Mouse (Mus musculus): ENCODE data around the gene Asic2. TPM values are rescaled to one million over a fixed set of nuclear protein-coding genes. Genes with fewer than 3 reads are reported as not detected.

The Asic2 gene
- polyA plus RNA-seq, 1 experiment from 2014 or later, result 7.7 TPM

DNA sequence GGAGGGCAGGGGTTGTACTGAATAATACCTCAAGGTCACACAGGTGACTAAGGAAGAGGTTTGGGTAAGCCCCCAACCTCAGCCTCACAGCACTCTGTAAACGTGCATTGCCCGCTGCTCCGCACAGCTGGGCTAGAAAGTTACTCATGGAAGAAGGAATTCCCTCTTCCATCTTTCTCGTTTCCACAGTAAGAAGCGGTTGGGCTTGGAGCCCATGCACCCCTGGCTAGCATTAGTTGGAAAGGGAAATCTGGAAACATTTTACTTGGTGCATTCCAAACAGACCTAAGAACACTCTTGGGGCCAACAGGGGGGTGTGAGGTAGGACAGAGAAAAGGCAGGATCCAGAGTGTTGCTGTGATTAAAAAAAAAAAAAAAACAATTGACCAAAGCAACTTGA, 203.0 kb downstream of the Asic2 start:
- peaks cover 16% of the 10 kb centered on the region for H3K4me1 ChIP-seq (replicated peaks)
- ATAC-seq (ENCODE audit: low FRiP score), result no peak
- WGBS, result 81% methylated on average over 5 of the region's 5 CpGs
- H3K27ac ChIP-seq, result no peak overlapping the region
- H3K4me2 ChIP-seq, result no peak overlapping the region
- H3K4me3 ChIP-seq, result no peak overlapping the region
- no peaks in the 10 kb centered on the region for H3K9me3 ChIP-seq
- H3K36me3 ChIP-seq, result no peaks in the 10 kb centered on the region
- no peak overlapping the region for H3K9ac ChIP-seq
- peaks cover 18% of the 10 kb centered on the region; the same call in 1 of the 2 replicates for H3K27me3 ChIP-seq

DNA sequence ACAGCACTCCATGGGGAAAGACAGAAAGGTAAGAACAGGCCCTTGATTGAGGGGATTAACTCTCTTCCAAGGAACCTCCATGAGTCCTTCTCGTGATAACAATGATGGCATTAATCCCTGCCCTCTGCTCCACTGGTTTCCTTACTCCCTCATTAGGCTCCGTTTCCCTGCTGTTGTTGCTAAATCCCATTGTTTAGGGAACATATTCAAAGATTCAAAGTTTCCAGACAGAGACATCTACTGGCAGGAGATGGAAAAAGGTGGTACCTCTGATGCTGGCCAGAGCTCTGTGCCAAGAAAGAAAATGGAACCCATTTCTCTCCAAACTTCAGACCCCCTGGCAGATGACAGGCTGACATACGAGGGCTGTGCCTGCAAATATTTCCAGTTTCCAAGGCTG, 203.5 kb downstream of the Asic2 start:
- Histone ChIP-seq H3K4me3 (no peak overlapping the region), H3K4me2 (no peak overlapping the region), H3K4me1 (replicated peaks) (peaks cover 16% of the 10 kb centered on the region), H3K27ac (no peak overlapping the region), H3K9me3 (no peaks in the 10 kb centered on the region), H3K9ac (no peak overlapping the region), H3K27me3 (peaks cover 15% of the 10 kb centered on the region; the same call in 1 of the 2 replicates), H3K36me3 (no peaks in the 10 kb centered on the region)
- ATAC-seq (ENCODE audit: low FRiP score), result no peak
- 29% methylated on average over 3 of the region's 3 CpGs for WGBS

DNA sequence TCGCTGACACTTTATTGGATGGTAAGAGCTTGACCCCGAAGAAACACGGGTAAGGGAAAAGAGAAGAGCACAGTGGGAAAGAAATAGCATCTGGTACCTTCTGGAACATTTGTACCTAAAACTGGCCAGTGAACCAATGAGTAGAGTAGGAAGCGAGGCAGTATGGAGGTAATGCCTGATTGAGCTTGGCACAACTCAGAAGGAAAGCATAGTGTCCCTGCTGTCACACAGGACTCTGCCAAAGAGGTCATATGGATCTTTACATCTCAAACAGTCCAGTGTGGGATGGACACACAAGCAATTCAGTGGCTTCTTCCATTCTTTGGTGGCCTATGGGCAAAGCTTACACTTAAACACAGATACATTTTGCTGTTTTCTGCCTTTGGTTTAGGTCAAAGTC, 211.0 kb downstream of the Asic2 start:
- Histone ChIP-seq H3K4me3 (no peak overlapping the region), H3K4me1 (replicated peaks) (no peaks in the 10 kb centered on the region), H3K9ac (no peak overlapping the region), H3K36me3 (no peaks in the 10 kb centered on the region), H3K4me2 (no peak overlapping the region), H3K27ac (no peak overlapping the region), H3K27me3 (no peaks in the 10 kb centered on the region), H3K9me3 (0 out of 2 replicates have a peak, but pooled peaks cover 8% of the 10 kb centered on the region)
- 84% methylated on average over 4 of the region's 4 CpGs for WGBS
- no peak for ATAC-seq (ENCODE audit: low FRiP score)

DNA sequence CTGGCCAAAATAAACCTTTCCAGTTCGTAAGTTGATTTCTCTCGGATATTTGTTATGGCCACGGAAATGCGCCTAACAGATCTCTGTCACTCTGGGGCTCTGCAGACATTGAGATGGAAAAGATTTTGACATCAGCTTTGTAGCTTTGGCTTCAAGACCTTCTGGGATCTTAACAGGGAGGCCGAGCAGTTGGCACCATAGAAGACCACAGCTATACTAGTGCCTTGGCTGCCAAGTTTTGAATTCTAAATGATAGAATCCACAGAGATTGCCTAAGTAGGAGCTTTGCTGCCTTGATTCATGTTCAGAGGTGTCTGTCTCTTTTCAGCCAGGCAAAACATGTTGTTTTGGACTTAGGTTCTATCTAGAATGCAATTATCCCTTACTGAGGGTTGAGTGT, 217.4 kb downstream of the Asic2 start:
- Histone ChIP-seq H3K27me3 (no peaks in the 10 kb centered on the region), H3K4me1 (replicated peaks) (no peaks in the 10 kb centered on the region), H3K27ac (no peak overlapping the region), H3K4me3 (no peak overlapping the region), H3K9ac (no peak overlapping the region), H3K36me3 (no peaks in the 10 kb centered on the region), H3K4me2 (no peak overlapping the region), H3K9me3 (0 out of 2 replicates have a peak, but pooled peaks cover 4% of the 10 kb centered on the region)
- no peak for ATAC-seq (ENCODE audit: low FRiP score)
- 93% methylated on average over 5 of the region's 5 CpGs for WGBS

DNA sequence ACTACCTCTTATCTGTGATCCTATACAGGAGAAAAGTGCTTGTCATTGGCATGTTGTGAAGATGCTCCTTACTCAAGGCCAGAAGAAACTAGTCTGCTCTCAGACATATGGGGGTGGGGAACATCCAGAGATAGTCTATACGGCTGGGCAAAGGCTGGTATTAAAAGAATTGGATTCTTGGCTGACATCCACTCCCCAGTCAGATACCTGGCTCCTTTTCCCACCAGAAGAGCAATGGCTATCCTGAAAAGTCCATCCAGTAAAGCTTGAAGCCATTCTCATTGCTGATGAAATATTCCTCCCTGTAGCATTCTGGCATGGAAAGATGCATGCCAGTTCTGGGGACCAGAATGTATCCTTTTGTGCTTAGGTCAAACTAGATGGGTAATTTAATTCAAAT, 218.2 kb downstream of the Asic2 start:
- Histone ChIP-seq H3K4me2 (no peak overlapping the region), H3K4me3 (no peak overlapping the region), H3K9me3 (0 out of 2 replicates have a peak, but pooled peaks cover under 1% of the 10 kb centered on the region), H3K4me1 (replicated peaks) (no peaks in the 10 kb centered on the region), H3K9ac (no peak overlapping the region), H3K27me3 (no peaks in the 10 kb centered on the region), H3K36me3 (no peaks in the 10 kb centered on the region), H3K27ac (no peak overlapping the region)
- 82% methylated on average over 1 of the region's 1 CpGs for WGBS
- no peak for ATAC-seq (ENCODE audit: low FRiP score)

DNA sequence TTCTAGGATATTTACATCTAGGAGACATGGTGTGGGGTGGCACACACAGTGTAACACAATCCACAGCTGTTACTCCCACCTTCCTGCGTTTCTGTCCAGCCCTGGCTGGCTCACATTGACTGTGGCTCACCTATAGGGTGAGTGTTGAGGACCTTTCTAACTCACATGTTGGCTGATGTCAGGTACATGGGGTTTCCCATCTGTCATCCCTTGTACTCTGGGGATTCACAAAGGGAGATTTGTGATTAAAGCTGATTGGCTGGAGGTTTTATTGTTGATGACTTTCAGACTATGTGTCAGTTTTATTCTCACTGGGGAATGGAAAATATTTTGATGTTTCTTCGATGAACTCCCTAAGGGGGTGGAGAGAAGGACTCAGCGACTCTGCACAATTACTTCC, 229.3 kb downstream of the Asic2 start:
- no peak overlapping the region for H3K4me3 ChIP-seq
- no peak overlapping the region for H3K27ac ChIP-seq
- H3K4me2 ChIP-seq, result no peak overlapping the region
- H3K36me3 ChIP-seq, result no peaks in the 10 kb centered on the region
- no peaks in the 10 kb centered on the region for H3K9me3 ChIP-seq
- no peaks in the 10 kb centered on the region for H3K27me3 ChIP-seq
- WGBS, result 83% methylated on average over 3 of the region's 3 CpGs
- peaks cover 7% of the 10 kb centered on the region for H3K4me1 ChIP-seq (replicated peaks)
- ATAC-seq (ENCODE audit: low FRiP score), result no peak
- no peak overlapping the region for H3K9ac ChIP-seq

DNA sequence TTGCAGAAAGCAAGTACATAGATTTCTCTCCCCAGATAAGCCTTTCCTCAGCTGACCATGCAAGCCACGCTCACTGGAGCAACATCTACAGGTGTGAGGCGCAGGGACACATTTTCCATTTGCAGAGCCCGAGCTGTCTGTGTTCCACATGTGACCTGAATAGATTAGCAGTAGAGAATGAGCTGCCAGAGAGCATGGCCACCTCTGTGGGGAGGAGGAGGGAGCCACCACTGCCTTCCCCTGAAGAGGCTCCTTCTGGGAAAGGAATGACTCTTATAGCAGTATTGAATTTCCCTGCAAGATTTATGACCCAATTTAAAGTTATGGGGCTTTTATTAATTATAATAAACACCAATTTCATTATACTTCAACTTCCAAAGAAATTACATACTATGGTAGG, 230.5 kb downstream of the Asic2 start:
- H3K4me3 ChIP-seq, result no peak overlapping the region
- no peak overlapping the region for H3K9ac ChIP-seq
- no peak overlapping the region for H3K4me2 ChIP-seq
- no peak for ATAC-seq (ENCODE audit: low FRiP score)
- H3K9me3 ChIP-seq, result no peaks in the 10 kb centered on the region
- whole genome bisulfite sequencing, result 57% methylated on average over 3 of the region's 3 CpGs
- no peak overlapping the region for H3K27ac ChIP-seq
- H3K27me3 ChIP-seq, result no peaks in the 10 kb centered on the region
- H3K4me1 ChIP-seq (replicated peaks), result peaks cover 7% of the 10 kb centered on the region
- H3K36me3 ChIP-seq, result no peaks in the 10 kb centered on the region

DNA sequence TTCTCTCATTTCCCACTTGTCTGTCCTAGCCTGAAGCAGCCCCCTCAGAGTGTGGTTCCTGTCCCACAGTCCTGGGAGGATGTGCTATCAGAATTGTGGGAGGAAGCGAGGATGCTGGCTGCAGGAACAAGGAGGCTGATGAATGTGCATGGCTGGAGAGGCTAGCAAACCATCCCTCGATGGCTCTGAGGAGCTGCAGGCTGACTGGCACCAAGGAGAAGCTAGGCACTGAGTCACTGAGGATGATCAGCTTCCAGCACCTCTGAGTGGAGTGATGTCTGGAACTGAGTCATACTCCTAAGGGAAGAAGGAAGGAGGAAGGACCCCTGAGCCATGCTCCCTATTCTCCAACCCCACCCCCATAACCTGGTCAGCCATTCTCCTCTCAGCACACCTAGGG, 246.2 kb downstream of the Asic2 start:
- Histone ChIP-seq H3K4me1 (replicated peaks) (no peaks in the 10 kb centered on the region), H3K27ac (no peak overlapping the region), H3K4me3 (no peak overlapping the region), H3K4me2 (no peak overlapping the region), H3K36me3 (no peaks in the 10 kb centered on the region), H3K27me3 (no peaks in the 10 kb centered on the region), H3K9me3 (no peaks in the 10 kb centered on the region), H3K9ac (no peak overlapping the region)
- 88% methylated on average over 2 of the region's 2 CpGs for WGBS
- ATAC-seq (ENCODE audit: low FRiP score), result no peak

DNA sequence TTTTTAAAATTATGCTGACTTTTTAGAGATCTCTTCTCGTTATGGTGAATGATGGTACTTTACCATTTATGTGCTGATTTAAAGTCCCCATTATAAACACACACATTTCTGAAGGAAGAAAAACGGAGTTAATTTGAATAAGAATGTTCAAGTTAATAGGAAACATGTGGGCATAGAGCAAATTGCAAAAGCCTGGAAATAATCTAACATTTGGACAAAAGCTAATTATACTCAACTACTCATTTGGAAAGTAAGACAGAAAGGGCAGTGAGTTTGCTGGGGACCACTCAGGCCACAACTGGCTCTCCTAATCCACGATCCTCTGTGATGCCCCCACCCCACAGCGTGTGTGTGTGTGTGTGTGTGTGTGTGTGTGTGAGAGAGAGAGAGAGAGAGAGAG, 253.5 kb downstream of the Asic2 start:
- WGBS, result 47% methylated on average over 4 of the region's 4 CpGs
- Histone ChIP-seq H3K4me1 (replicated peaks) (0 out of 2 replicates have a peak, but pooled peaks cover 5% of the 10 kb centered on the region), H3K36me3 (no peaks in the 10 kb centered on the region), H3K27me3 (no peaks in the 10 kb centered on the region), H3K27ac (no peak overlapping the region), H3K9me3 (no peaks in the 10 kb centered on the region), H3K4me2 (no peak overlapping the region), H3K4me3 (no peak overlapping the region), H3K9ac (no peak overlapping the region)
- ATAC-seq (ENCODE audit: low FRiP score), result no peak

DNA sequence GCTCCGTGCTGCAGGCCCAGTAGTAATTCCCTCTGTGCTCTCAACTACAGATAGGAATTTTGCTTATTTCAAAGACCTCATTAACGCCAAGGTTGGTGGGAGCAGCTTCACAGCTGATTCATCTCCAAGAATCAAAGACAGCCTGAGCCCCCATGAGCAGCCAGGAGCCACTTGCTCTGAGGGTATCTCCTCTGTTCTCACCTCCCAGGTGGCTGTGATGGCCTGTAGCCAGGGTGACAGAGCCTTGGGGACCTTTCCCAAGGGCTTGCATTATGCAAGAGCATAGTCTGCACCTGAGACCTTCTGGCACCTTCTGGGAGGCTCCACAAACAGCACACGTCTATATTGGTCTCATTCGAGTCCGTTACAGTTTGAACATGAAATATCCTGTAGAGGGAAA, 261.3 kb downstream of the Asic2 start:
- Histone ChIP-seq H3K9me3 (no peaks in the 10 kb centered on the region), H3K27me3 (no peaks in the 10 kb centered on the region), H3K9ac (no peak overlapping the region), H3K27ac (no peak overlapping the region), H3K4me3 (no peak overlapping the region), H3K4me2 (no peak overlapping the region), H3K4me1 (replicated peaks) (no peaks in the 10 kb centered on the region), H3K36me3 (no peaks in the 10 kb centered on the region)
- no peak for ATAC-seq (ENCODE audit: low FRiP score)
- WGBS, result 76% methylated on average over 5 of the region's 5 CpGs

DNA sequence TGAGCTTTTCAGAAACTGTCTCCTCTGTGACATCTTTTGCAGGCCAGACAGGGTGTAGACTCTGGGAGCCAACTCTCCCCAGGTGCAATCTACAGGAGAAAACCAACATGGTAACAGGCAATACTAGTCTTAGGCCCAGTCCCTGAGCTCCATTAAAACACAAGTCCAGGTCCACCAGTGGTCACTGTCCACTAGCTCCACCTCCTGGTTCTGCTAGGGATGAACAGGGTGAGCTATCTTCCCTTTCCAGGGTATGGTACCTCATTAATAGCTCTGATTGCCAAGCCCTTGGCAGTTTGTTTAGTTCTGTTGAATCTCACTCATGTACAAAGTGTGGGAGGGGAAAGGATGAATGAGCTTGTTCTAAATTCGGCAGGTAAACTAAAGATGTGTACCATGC, 270.2 kb downstream of the Asic2 start:
- 87% methylated on average over 1 of the region's 1 CpGs for whole genome bisulfite sequencing

DNA sequence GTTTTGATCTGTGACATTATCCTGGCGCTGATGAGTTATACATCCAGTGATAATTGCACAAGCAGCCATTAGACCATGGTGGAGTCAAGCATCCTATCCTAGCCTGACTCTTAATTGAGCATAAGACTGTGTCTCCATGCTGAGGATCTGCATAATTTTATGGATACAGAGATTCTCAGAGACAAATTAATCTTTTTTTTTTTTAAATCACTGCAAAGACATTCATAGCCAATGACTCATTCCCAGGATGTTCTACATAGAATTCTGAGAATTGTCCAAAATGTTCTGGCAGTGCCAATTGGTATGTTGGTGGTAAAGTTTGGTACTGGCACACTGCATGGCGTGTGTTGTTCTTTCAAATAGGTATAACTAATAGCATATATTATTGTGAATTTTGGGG, 272.8 kb downstream of the Asic2 start:
- Histone ChIP-seq H3K4me2 (no peak overlapping the region), H3K9ac (no peak overlapping the region), H3K36me3 (no peaks in the 10 kb centered on the region), H3K4me3 (no peak overlapping the region), H3K9me3 (no peaks in the 10 kb centered on the region), H3K27me3 (no peaks in the 10 kb centered on the region), H3K27ac (no peak overlapping the region), H3K4me1 (replicated peaks) (peaks cover 4% of the 10 kb centered on the region; the same call in 1 of the 2 replicates)
- WGBS, result 95% methylated on average over 2 of the region's 2 CpGs
- no peak for ATAC-seq (ENCODE audit: low FRiP score)

More for the DNA sequence above, 270.2 kb downstream of the Asic2 start:
- Histone ChIP-seq H3K9ac (no peak overlapping the region), H3K27me3 (no peaks in the 10 kb centered on the region), H3K36me3 (no peaks in the 10 kb centered on the region), H3K4me1 (replicated peaks) (peaks cover 4% of the 10 kb centered on the region; the same call in 1 of the 2 replicates), H3K9me3 (no peaks in the 10 kb centered on the region), H3K4me3 (no peak overlapping the region), H3K4me2 (no peak overlapping the region), H3K27ac (no peak overlapping the region)
- no peak for ATAC-seq (ENCODE audit: low FRiP score)

DNA sequence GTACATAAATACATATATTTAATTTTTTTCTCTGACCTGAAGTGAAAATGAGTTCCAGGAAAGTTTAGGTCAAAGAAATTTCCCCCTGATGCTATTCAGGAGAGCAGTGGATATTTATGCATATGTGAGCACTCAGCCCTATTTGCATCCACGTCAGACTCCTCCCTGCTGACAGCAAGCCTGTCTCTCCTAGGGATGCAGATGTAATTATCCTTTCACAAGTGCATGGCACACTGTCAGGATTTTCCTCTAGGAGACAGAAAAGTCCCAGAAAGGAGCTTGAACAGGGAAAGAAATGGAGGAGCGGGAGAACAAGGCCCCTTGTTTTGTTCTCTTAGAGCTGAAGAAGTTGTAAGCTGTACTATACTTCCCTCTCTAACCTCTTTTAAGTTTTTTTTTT, 287.7 kb downstream of the Asic2 start:
- Histone ChIP-seq H3K9me3 (no peaks in the 10 kb centered on the region), H3K4me2 (no peak overlapping the region), H3K4me1 (replicated peaks) (no peaks in the 10 kb centered on the region), H3K27ac (no peak overlapping the region), H3K4me3 (no peak overlapping the region), H3K27me3 (no peaks in the 10 kb centered on the region), H3K36me3 (no peaks in the 10 kb centered on the region), H3K9ac (no peak overlapping the region)
- ATAC-seq (ENCODE audit: low FRiP score), result no peak
- 53% methylated on average over 2 of the region's 2 CpGs for WGBS

DNA sequence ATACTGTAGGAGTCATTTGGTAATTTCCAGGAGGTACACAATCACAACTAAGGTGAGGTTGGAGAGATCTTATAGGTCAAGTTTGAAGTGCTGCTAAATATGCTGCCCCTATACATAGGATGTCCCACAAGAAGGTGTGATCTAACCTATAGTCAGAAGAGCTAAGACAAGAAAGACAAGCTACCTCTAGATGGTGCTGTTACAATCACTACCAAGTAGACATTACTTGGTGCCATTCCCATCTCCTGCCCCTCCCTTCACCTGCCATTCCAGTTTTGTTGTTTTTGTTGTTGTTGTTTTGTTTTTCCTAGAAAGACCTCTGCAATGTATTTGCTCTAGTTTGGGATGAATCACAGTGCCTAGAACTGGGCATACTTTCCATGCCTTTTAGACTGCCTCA, 296.5 kb downstream of the Asic2 start:
- Histone ChIP-seq H3K9ac (no peak overlapping the region), H3K9me3 (no peaks in the 10 kb centered on the region), H3K27ac (no peak overlapping the region), H3K36me3 (no peaks in the 10 kb centered on the region), H3K4me3 (no peak overlapping the region), H3K4me1 (replicated peaks) (no peaks in the 10 kb centered on the region), H3K4me2 (no peak overlapping the region), H3K27me3 (no peaks in the 10 kb centered on the region)
- no peak for ATAC-seq (ENCODE audit: low FRiP score)
